Mouse (Mus musculus): ENCODE results near the gene Tap1.
A peak's percentile ranks its signal among the peaks of the same experiment; 100 is the strongest.
"Not testable (repeated sequence)": the region's sequence is repeated elsewhere in the genome, so short reads cannot be mapped to it uniquely, and the experiment has no call there.

Tap1 gene

DNA sequence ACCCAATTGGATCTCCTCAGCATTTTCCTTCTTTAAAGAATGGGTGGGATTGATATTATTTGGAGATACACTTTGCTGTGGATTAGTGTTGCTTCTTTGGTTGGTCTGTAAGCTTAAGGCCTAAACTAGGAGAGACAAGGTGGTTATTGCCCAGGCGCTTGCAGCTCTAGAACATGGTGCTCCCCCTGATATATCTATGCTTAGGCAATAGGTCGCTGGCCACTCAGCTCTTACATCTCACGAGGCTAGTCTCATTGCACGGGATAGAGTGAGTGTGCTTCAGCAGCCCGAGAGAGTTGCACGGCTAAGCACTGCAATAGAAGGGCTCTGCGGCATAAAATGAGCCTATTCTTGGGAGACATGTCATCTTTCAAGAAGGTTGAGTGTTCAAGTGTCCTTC lies 44.7 kb downstream of the Tap1 start:
- not testable (repeated sequence) for DNase-seq (ENCODE audit: extremely low read depth, low read depth)

- peak; percentile 60 for DNase-seq (ENCODE audit: extremely low read depth, low read depth)
Observed at GRCm38 (mm10) chr17:34234926-34235325, 47.6 kb downstream of the Tap1 start.

- no peak for DNase-seq (ENCODE audit: extremely low read depth, low read depth)
Observed at GRCm38 (mm10) chr17:34236691-34237090, 49.3 kb downstream of the Tap1 start.

DNA sequence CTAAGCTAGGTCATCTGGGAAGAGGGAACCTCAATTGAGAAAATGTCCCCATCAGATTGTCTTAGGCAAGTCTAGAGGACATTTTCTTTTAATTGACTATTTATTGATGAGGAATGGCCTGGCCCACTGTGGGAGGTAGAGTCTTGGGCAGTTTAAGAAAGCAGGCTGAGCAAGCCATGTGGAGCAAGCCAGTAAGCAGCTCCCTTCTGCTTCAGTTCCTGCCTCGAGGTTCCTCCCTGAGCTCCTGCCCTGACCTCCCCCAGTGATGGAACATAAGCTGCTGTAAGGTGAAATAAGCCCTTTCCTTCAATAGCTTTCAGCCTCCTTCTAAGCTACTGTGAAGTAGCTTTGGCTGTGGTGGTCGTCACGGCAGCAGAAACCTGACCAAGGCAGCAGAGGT lies 50.4 kb downstream of the Tap1 start:
- DNase-seq (ENCODE audit: extremely low read depth, low read depth): no peak

GRCm38 (mm10) chr17:34238706-34239105 lies 51.4 kb downstream of the Tap1 start, which contains the start of gene H2-Ob:
TSS of gene H2-Ob (plus strand) at chr17:34238903.
- DNase-seq (ENCODE audit: extremely low read depth, low read depth): peak; percentile 67

- peak; percentile 57 for DNase-seq (ENCODE audit: extremely low read depth, low read depth)
Observed at GRCm38 (mm10) chr17:34239601-34240041, 52.3 kb downstream of the Tap1 start.

GRCm38 (mm10) chr17:34240366-34240765 lies 53.0 kb downstream of the Tap1 start:
- DNase-seq (ENCODE audit: extremely low read depth, low read depth): no peak

GRCm38 (mm10) chr17:34240916-34241315 lies 53.6 kb downstream of the Tap1 start:
- no peak for DNase-seq (ENCODE audit: extremely low read depth, low read depth)

DNA sequence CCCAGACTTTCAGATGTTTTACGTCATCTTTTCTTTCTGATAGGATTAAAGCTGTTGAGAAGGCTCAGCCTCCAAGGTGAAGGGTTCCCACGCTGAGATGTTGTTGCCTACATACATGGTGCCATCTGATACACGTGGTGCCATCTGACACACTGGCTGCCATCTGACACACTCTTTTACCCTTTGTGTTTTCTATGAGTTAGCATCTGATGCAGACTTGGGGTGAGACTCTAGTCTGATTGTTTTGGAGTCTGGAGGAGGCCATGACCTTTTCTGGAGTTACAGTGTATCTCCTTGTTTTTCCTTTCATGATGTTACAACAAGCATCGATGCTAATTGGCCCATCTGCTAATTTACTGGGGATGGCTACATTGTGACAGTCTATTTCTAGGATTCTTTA lies 57.3 kb downstream of the Tap1 start:
- DNase-seq (ENCODE audit: extremely low read depth, low read depth): no peak
